Mouse (Mus musculus) hindbrain, embryonic 15.5 days (tissue): ENCODE results near the gene Cyp2g1. TPM values are rescaled to one million over a fixed set of nuclear protein-coding genes. Genes with fewer than 3 reads are reported as not detected.

Experiments used
- ATAC-seq: fragments of 200-750 bp; cut with Nextera tagmentation; 2 replicates; pipeline ENCODE4 v1.8.0; 2017; ENCODE audit warnings: low read depth, moderate number of reproducible peaks, moderate TSS enrichment; ENCODE audit not compliant: low FRiP score
- H3K27ac ChIP-seq: fragments of 300-500 bp; sonication (generic); replicated peaks from 2 replicates; pipeline ENCODE4 v1.5.1; 2015; ENCODE audit warnings: mild to moderate bottlenecking, inconsistent platforms
- H3K27me3 ChIP-seq: fragments of 300-500 bp; sonication (generic); 2 replicates; pipeline ENCODE4 v1.6.1; 2015; ENCODE audit warnings: control low read depth, inconsistent platforms
- H3K36me3 ChIP-seq: fragments of 300-500 bp; sonication (generic); 2 replicates; pipeline ENCODE4 v1.6.1; 2015; ENCODE audit warnings: control low read depth, inconsistent platforms
- H3K4me1 ChIP-seq: fragments of 300-500 bp; sonication (generic); replicated peaks from 2 replicates; pipeline ENCODE4 v1.6.1; 2015; ENCODE audit warnings: control low read depth, inconsistent platforms
- H3K4me2 ChIP-seq: fragments of 300-500 bp; sonication (generic); 2 replicates; pipeline ENCODE4 v1.6.1; 2015; ENCODE audit warnings: moderate library complexity, mild to moderate bottlenecking, inconsistent platforms
- H3K4me3 ChIP-seq: fragments of 300-500 bp; sonication (generic); 2 replicates; pipeline ENCODE4 v1.5.1; 2015; ENCODE audit warnings: mild to moderate bottlenecking, inconsistent platforms
- H3K9ac ChIP-seq: fragments of 300-500 bp; sonication (generic); 2 replicates; pipeline ENCODE4 v1.6.1; 2015; ENCODE audit warnings: inconsistent platforms
- H3K9me3 ChIP-seq: fragments of 300-500 bp; sonication (generic); 2 replicates; pipeline ENCODE4 v1.6.1; 2016; ENCODE audit warnings: control low read depth, inconsistent platforms
- WGBS: fragments of 180-500 bp; shearing (Covaris S2); methylation state at CpG from one replicate; pipeline ENCODE4 v1.1.7; 2015; 5-methylcytosine and 5-hydroxymethylcytosine counted together
- polyA plus RNA-seq: library from polyadenylated mRNA; unstranded; fragments of >200 nt; fragmentation: Nextera tagmentation; extraction: Ambion mirVana; gene quantifications from 2 replicates; pipeline ENCODE4 v1.2.1, GENCODE M21; 2015

Gene Cyp2g1
- polyA plus RNA-seq: not detected in 2 replicates

GRCm38 (mm10) chr7:26808592-26808991, at the start of gene Cyp2g1:
Cyp2g1 (plus strand) TSS chr7:26808892.
- H3K4me1 ChIP-seq: no peaks in the 10 kb centered on the region
- H3K9ac ChIP-seq: no peak within 1 kb of the TSS
- no peaks in the 10 kb centered on the region for H3K9me3 ChIP-seq
- ATAC-seq: no peak
- 95% methylated on average over 2 of the region's 2 CpGs for WGBS
- no peak within 1 kb of the TSS for H3K4me3 ChIP-seq
- no peak within 1 kb of the TSS for H3K27ac ChIP-seq
- H3K4me2 ChIP-seq: no peak within 1 kb of the TSS
- H3K36me3 ChIP-seq: no peaks in the 10 kb centered on the region
- H3K27me3 ChIP-seq: no peaks in the 10 kb centered on the region

GRCm38 (mm10) chr7:26767084-26767483, 41.6 kb upstream of the Cyp2g1 start:
- Histone ChIP-seq H3K36me3 (no peaks in the 10 kb centered on the region), H3K4me2 (no peak overlapping the region), H3K27ac (no peak overlapping the region), H3K27me3 (no peaks in the 10 kb centered on the region), H3K4me1 (no peaks in the 10 kb centered on the region), H3K9me3 (no peaks in the 10 kb centered on the region), H3K9ac (no peak overlapping the region), H3K4me3 (no peak overlapping the region)
- ATAC-seq: no peak
- WGBS: 67% methylated on average over 1 of the region's 1 CpGs

DNA sequence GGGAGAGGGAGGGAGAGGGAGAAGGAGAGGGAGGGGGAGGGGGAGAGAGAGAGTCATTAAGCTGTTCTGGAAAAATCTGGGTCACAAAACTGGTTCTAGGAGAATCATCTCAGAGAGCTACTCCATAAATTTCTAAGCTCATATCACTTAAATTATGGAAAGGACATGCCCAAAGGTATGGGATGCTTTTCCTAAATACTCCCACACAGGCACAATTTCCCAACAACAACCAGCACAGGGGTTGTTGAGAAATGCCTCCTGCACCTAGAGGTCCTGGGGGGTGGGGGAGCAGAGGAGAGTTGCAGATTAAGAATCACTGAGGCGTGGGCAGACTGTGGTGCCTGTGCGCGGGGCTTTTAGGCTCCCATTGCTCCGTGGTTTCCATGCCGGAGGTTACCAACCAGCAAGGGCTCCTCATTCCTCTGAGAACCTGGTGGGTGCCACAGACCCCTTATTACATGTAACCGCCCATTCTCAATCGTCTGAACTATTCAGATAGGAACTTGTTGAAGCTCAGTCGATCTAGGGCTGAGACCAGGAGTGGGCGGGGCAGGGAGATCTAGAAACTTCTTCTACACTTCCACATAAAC, 38.7 kb upstream of the Cyp2g1 start:
- no peak for ATAC-seq
- 83% methylated on average over 9 of the region's 9 CpGs for WGBS

DNA sequence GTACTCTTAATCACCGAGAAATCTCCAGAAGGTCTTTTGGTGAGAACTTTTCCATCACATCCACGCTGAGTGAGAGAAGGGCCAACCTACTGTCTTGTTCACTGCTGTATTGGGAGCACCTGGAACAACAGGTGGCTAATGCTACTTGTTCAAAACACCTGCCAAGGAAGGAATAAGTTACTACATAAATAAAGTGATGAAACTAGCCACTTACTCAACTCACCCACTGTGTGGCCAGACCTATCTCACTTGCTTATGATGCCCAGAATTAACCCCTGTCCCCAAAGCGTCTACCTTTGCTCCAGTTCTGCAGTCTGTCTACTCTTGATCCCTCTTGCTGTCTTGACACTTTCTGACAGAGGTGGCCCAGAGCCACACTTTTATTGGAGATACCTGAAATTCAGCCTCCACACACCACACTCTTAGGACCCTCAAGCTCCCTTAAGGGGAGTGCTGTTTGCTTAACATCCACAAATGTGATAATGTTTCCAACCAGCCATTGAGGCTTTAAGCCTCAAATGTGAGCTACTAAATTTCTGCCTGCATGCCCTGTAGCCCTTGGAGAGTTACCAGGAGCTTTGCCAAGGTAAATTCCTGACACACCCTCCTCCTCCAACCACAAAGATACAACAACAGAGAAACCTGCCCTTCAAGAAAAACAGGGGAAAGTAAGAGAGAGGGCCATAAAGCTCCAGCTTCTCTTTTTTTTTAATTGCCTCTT, 35.7 kb upstream of the Cyp2g1 start:
- Histone ChIP-seq H3K27me3 (no peaks in the 10 kb centered on the region), H3K4me1 (no peaks in the 10 kb centered on the region), H3K36me3 (no peaks in the 10 kb centered on the region), H3K9me3 (no peaks in the 10 kb centered on the region), H3K4me2 (no peak overlapping the region), H3K27ac (no peak overlapping the region), H3K4me3 (no peak overlapping the region), H3K9ac (no peak overlapping the region)
- 75% methylated on average over 3 of the region's 3 CpGs for WGBS
- ATAC-seq: no peak

More for the DNA sequence above, 38.7 kb upstream of the Cyp2g1 start:
- H3K27ac ChIP-seq: no peak overlapping the region
- H3K4me2 ChIP-seq: no peak overlapping the region
- no peaks in the 10 kb centered on the region for H3K9me3 ChIP-seq
- H3K27me3 ChIP-seq: no peaks in the 10 kb centered on the region
- no peak overlapping the region for H3K9ac ChIP-seq
- no peaks in the 10 kb centered on the region for H3K36me3 ChIP-seq
- no peak overlapping the region for H3K4me3 ChIP-seq
- H3K4me1 ChIP-seq: no peaks in the 10 kb centered on the region

DNA sequence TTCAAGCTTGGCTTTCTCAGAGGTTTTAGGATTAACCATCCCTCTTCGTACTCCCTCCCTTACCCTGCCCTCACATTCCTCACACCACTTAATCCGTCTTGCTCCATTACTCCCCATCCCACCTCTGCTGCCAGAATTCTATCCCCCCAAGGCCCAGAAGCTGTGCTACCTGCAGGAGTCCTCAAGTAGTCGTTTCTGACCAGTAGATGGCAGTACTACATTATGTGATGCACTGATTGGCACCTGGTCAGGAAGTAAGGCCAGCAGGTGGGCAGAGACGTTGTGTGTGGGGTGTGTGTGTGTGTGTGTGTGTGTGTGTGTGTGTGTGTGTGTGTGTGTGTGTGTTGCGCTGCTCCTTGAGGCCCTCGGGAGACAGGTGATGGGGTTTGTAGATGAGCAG, 32.8 kb upstream of the Cyp2g1 start:
- no peaks in the 10 kb centered on the region for H3K27me3 ChIP-seq
- WGBS: 14% methylated on average over 6 of the region's 6 CpGs
- no peak overlapping the region for H3K27ac ChIP-seq
- no peak overlapping the region for H3K4me3 ChIP-seq
- ATAC-seq: no peak
- H3K9ac ChIP-seq: no peak overlapping the region
- no peaks in the 10 kb centered on the region for H3K36me3 ChIP-seq
- no peaks in the 10 kb centered on the region for H3K4me1 ChIP-seq
- H3K9me3 ChIP-seq: no peaks in the 10 kb centered on the region
- no peak overlapping the region for H3K4me2 ChIP-seq

- ATAC-seq: no peak
- no peak overlapping the region for H3K4me2 ChIP-seq
- WGBS: 55% methylated on average over 2 of the region's 2 CpGs
- H3K9me3 ChIP-seq: no peaks in the 10 kb centered on the region
- H3K4me1 ChIP-seq: no peaks in the 10 kb centered on the region
- no peaks in the 10 kb centered on the region for H3K27me3 ChIP-seq
- H3K4me3 ChIP-seq: no peak overlapping the region
- no peak overlapping the region for H3K9ac ChIP-seq
- no peaks in the 10 kb centered on the region for H3K36me3 ChIP-seq
- H3K27ac ChIP-seq: no peak overlapping the region
Observed at GRCm38 (mm10) chr7:26777806-26778205, 30.9 kb upstream of the Cyp2g1 start.

GRCm38 (mm10) chr7:26778474-26778873, 30.2 kb upstream of the Cyp2g1 start:
- Histone ChIP-seq H3K4me2 (no peak overlapping the region), H3K27ac (no peak overlapping the region), H3K36me3 (no peaks in the 10 kb centered on the region), H3K9ac (no peak overlapping the region), H3K9me3 (no peaks in the 10 kb centered on the region), H3K27me3 (no peaks in the 10 kb centered on the region), H3K4me1 (no peaks in the 10 kb centered on the region), H3K4me3 (no peak overlapping the region)
- 39% methylated on average over 6 of the region's 6 CpGs for WGBS
- no peak for ATAC-seq

DNA sequence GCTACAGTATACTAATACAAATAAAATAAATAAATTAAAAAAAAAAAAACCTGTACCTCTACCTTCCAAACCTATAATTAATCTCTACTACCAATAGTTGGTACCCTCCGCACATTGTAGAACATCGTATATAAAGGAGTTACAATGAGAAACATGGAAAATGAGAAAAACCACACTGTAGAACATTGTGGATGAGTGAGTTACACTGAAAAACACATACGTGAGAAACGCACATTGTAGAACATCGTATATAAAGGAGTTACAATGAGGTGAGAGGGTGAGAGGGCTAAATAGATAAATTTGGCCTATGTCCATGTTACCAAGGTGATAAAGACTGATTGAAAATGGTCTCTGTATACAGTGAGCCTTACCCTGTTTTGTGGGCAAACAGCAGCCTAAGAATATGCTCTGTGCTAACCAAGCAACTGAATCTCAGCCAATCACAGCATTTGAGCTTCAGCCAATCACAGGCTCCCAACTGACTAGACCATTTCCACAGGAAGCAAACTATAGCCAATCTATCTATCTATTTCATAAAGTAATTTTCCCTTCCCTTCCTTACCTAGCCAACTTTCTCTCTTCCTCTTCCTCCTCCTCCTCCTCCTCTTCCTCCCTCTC, 28.8 kb upstream of the Cyp2g1 start:
- H3K4me2 ChIP-seq: peak overlapping the region; percentile 40
- peak; percentile 65 for ATAC-seq
- no peak overlapping the region for H3K4me3 ChIP-seq
- H3K27ac ChIP-seq: no peak overlapping the region
- H3K4me1 ChIP-seq: no peaks in the 10 kb centered on the region
- no peaks in the 10 kb centered on the region for H3K36me3 ChIP-seq
- H3K27me3 ChIP-seq: no peaks in the 10 kb centered on the region
- WGBS: 83% methylated on average over 5 of the region's 5 CpGs
- no peaks in the 10 kb centered on the region for H3K9me3 ChIP-seq
- H3K9ac ChIP-seq: no peak overlapping the region

DNA sequence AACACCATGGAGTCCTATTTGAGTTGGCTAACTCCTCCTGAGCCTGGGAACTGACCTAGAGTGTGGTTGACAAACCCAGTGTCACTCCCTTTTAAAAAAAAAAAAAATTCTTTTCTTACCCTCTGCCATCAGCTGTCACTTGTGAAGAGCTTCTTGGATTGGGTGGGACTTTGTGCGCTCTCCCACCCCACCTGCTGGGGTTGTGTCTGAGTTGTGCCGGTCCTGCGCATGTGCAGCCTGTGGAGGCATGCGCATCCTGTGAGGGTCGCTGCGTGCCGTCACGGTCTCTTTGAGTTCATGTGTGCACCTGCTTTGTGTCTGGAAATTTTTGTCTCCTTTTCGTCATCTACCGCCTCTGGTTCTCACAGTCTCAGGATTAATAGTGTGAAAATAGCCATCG, 28.2 kb upstream of the Cyp2g1 start:
- Histone ChIP-seq H3K27ac (no peak overlapping the region), H3K4me1 (no peaks in the 10 kb centered on the region), H3K36me3 (no peaks in the 10 kb centered on the region), H3K4me2 (peak overlapping the region; percentile 40), H3K27me3 (no peaks in the 10 kb centered on the region), H3K9me3 (no peaks in the 10 kb centered on the region), H3K4me3 (peak overlapping the region; percentile 13), H3K9ac (no peak overlapping the region)
- ATAC-seq: peak; percentile 91
- 3% methylated on average over 11 of the region's 11 CpGs for WGBS

DNA sequence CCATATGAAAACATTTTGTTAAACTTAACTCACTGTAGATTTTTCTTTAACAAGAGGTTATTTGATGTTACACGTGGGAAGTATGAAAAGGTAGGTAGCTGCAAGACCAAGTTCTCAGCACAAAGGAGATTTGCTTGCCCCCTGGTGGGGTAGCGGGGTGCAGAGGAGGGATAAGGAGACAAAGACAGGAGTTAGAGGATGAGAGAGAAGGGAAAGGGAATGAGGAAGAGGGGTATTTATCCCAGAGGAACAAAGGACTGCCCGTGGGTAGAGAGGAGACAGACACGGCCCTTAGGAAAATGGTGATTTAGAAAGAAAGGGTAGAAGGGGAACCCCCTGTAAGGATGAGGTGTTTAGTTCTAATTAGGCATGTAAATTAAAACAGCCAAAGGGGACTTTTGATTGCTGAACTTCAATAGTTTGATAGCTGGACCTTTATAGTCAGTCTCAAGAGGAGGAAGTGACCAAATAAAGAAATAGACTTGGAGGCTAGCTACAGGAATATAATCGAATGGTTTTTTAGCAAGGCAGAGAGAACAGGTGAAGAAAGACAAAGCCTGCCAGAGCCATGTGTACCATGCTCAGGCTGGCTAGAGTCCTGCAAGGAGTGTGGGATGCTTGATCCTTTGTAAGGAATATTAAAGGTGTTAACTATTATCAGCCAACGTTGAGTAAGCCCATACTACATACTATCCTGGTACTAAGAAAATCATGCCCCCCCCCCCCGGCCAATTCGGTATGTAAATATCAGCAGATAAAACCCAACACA, 27.5 kb upstream of the Cyp2g1 start:
- no peaks in the 10 kb centered on the region for H3K36me3 ChIP-seq
- peak overlapping the region; percentile 13; the same call in 1 of the 2 replicates for H3K4me3 ChIP-seq
- H3K27me3 ChIP-seq: no peaks in the 10 kb centered on the region
- H3K4me1 ChIP-seq: no peaks in the 10 kb centered on the region
- peak overlapping the region; percentile 40 for H3K4me2 ChIP-seq
- no peak overlapping the region for H3K9ac ChIP-seq
- no peak for ATAC-seq
- 0 out of 2 replicates have a peak overlapping the region, but pooled peaks have one; percentile 30 for H3K27ac ChIP-seq
- 16% methylated on average over 8 of the region's 8 CpGs for WGBS
- H3K9me3 ChIP-seq: no peaks in the 10 kb centered on the region

DNA sequence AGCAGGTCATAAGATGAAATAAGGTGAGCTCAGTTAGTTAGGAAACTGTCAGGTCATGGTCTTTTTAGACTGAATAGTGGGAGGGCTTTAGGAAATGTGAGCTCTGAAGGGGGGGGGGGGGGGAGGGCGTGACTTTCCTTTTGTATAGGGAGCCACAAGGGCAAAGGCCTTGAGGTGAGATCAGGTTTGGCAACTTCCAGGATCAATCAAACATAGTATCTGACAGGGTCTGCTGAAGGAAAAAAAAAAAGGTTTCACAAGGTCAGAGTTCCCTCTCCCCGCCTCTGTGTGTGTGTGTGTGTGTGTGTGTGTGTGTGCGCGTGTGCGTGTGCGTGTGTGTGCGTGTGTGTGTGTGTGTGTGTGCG, 26.9 kb upstream of the Cyp2g1 start:
- no peaks in the 10 kb centered on the region for H3K4me1 ChIP-seq
- no peaks in the 10 kb centered on the region for H3K36me3 ChIP-seq
- no peak overlapping the region for H3K9ac ChIP-seq
- H3K9me3 ChIP-seq: no peaks in the 10 kb centered on the region
- no peak for ATAC-seq
- H3K4me3 ChIP-seq: no peak overlapping the region
- no peak overlapping the region for H3K27ac ChIP-seq
- 27% methylated on average over 7 of the region's 8 CpGs for WGBS
- H3K27me3 ChIP-seq: no peaks in the 10 kb centered on the region
- H3K4me2 ChIP-seq: no peak overlapping the region

DNA sequence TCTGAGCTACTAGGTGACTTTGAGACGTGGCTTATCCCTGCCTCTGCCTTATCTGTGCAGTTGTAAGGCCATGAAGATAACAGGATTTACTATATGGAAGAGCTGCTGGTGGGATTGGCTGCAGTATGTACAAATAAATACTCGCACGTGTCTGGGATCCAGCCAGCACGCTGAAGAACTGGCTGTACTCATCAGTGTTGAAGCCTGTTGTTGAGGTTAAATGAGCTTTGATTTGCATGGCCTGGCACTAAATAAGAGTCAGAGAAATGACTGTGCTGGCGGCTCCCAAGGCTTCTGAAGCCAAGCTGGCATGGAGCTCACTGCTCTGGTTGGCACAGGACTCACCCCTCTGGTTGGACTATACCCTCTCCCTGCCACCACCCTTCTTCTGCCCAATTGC, 25.5 kb upstream of the Cyp2g1 start:
- Histone ChIP-seq H3K36me3 (no peaks in the 10 kb centered on the region), H3K4me1 (no peaks in the 10 kb centered on the region), H3K27me3 (no peaks in the 10 kb centered on the region), H3K9ac (no peak overlapping the region), H3K9me3 (no peaks in the 10 kb centered on the region), H3K27ac (no peak overlapping the region), H3K4me2 (no peak overlapping the region), H3K4me3 (no peak overlapping the region)
- 81% methylated on average over 5 of the region's 5 CpGs for WGBS
- no peak for ATAC-seq
